Mouse (Mus musculus): ENCODE measurements around the gene Dagla. TPM values are rescaled to one million over a fixed set of nuclear protein-coding genes. Genes with fewer than 3 reads are reported as not detected.

Dagla gene
- polyA plus RNA-seq, 1 experiment, result 5.6 TPM

GRCm38 (mm10) chr19:10279668-10280067 is 25.0 kb downstream of the Dagla start:
- no peaks in the 10 kb centered on the region for H3K27me3 ChIP-seq (ENCODE audit: control insufficient read depth, insufficient read depth, low read length)
- WGBS, result 62% methylated on average over 9 of the region's 9 CpGs
- no peak for TF ChIP-seq POLR2A (IDR thresholded peaks at IDR 0.05; ENCODE audit: low read depth, low read length)
- no peak for TF ChIP-seq CTCF (IDR thresholded peaks at IDR 0.05; ENCODE audit: extremely low read depth, insufficient read length, insufficient replicate concordance, low read depth, low read length)
- no peak overlapping the region for H3K4me3 ChIP-seq (ENCODE audit: low read depth, low read length)
- peaks cover 39% of the 10 kb centered on the region for H3K4me1 ChIP-seq (ENCODE audit: control insufficient read depth, insufficient read depth, insufficient read length, low read length)
- no peaks in the 10 kb centered on the region for H3K36me3 ChIP-seq (ENCODE audit: control insufficient read depth, insufficient read depth, low read length)
- peak overlapping the region; percentile 94; the same call in 1 of the 2 replicates for H3K27ac ChIP-seq (ENCODE audit: insufficient read depth, low read depth, low read length)

- 24% methylated on average over 6 of the region's 6 CpGs for WGBS
Measured at GRCm38 (mm10) chr19:10278669-10279324, 25.9 kb downstream of the Dagla start.

GRCm38 (mm10) chr19:10277759-10278158 is 26.9 kb downstream of the Dagla start:
- WGBS, result 15% methylated on average over 5 of the region's 5 CpGs
- H3K4me1 ChIP-seq (ENCODE audit: control insufficient read depth, insufficient read depth, insufficient read length, low read length), result peaks cover 42% of the 10 kb centered on the region
- H3K27me3 ChIP-seq (ENCODE audit: control insufficient read depth, insufficient read depth, low read length), result no peaks in the 10 kb centered on the region
- peak overlapping the region; percentile 94 for H3K27ac ChIP-seq (ENCODE audit: insufficient read depth, low read depth, low read length)
- no peaks in the 10 kb centered on the region for H3K36me3 ChIP-seq (ENCODE audit: control insufficient read depth, insufficient read depth, low read length)
- no peak for TF ChIP-seq CTCF (IDR thresholded peaks at IDR 0.05; ENCODE audit: extremely low read depth, insufficient read length, insufficient replicate concordance, low read depth, low read length)
- TF ChIP-seq POLR2A (IDR thresholded peaks at IDR 0.05; ENCODE audit: low read depth, low read length), result peak; percentile 49; the same call in 1 of the 2 replicates
- peak overlapping the region; percentile 44 for H3K4me3 ChIP-seq (ENCODE audit: low read depth, low read length)

More at GRCm38 (mm10) chr19:10278669-10279324, 25.9 kb downstream of the Dagla start:
- no peaks in the 10 kb centered on the region for H3K36me3 ChIP-seq (ENCODE audit: control insufficient read depth, insufficient read depth, low read length)
- peak overlapping the region; percentile 94 for H3K27ac ChIP-seq (ENCODE audit: insufficient read depth, low read depth, low read length)
- H3K4me3 ChIP-seq (ENCODE audit: low read depth, low read length), result no peak overlapping the region
- H3K4me1 ChIP-seq (ENCODE audit: control insufficient read depth, insufficient read depth, insufficient read length, low read length), result peaks cover 39% of the 10 kb centered on the region
- H3K27me3 ChIP-seq (ENCODE audit: control insufficient read depth, insufficient read depth, low read length), result no peaks in the 10 kb centered on the region
- TF ChIP-seq POLR2A (IDR thresholded peaks at IDR 0.05; ENCODE audit: low read depth, low read length) (no peak; the same call in 1 of the 2 replicates), CTCF (IDR thresholded peaks at IDR 0.05; ENCODE audit: extremely low read depth, insufficient read length, insufficient replicate concordance, low read depth, low read length) (no peak)

GRCm38 (mm10) chr19:10277331-10277730 is 27.3 kb downstream of the Dagla start:
- Histone ChIP-seq H3K4me1 (ENCODE audit: control insufficient read depth, insufficient read depth, insufficient read length, low read length) (peaks cover 45% of the 10 kb centered on the region), H3K4me3 (ENCODE audit: low read depth, low read length) (peak overlapping the region; percentile 44), H3K36me3 (ENCODE audit: control insufficient read depth, insufficient read depth, low read length) (no peaks in the 10 kb centered on the region), H3K27ac (ENCODE audit: insufficient read depth, low read depth, low read length) (peak overlapping the region; percentile 91), H3K27me3 (ENCODE audit: control insufficient read depth, insufficient read depth, low read length) (no peaks in the 10 kb centered on the region)
- no peak for TF ChIP-seq CTCF (IDR thresholded peaks at IDR 0.05; ENCODE audit: extremely low read depth, insufficient read length, insufficient replicate concordance, low read depth, low read length)
- TF ChIP-seq POLR2A (IDR thresholded peaks at IDR 0.05; ENCODE audit: low read depth, low read length), result no peak
- WGBS, result 11% methylated on average over 17 of the region's 17 CpGs

GRCm38 (mm10) chr19:10276483-10277144 is 28.1 kb downstream of the Dagla start:
- Histone ChIP-seq H3K27ac (ENCODE audit: insufficient read depth, low read depth, low read length) (peak overlapping the region; percentile 91), H3K4me1 (ENCODE audit: control insufficient read depth, insufficient read depth, insufficient read length, low read length) (peaks cover 45% of the 10 kb centered on the region), H3K36me3 (ENCODE audit: control insufficient read depth, insufficient read depth, low read length) (no peaks in the 10 kb centered on the region), H3K4me3 (ENCODE audit: low read depth, low read length) (no peak overlapping the region), H3K27me3 (ENCODE audit: control insufficient read depth, insufficient read depth, low read length) (no peaks in the 10 kb centered on the region)
- WGBS, result 59% methylated on average over 12 of the region's 12 CpGs
- TF ChIP-seq POLR2A (IDR thresholded peaks at IDR 0.05; ENCODE audit: low read depth, low read length) (no peak), CTCF (IDR thresholded peaks at IDR 0.05; ENCODE audit: extremely low read depth, insufficient read length, insufficient replicate concordance, low read depth, low read length) (no peak)

GRCm38 (mm10) chr19:10274056-10274455 is 30.6 kb downstream of the Dagla start:
- peaks cover 51% of the 10 kb centered on the region for H3K4me1 ChIP-seq (ENCODE audit: control insufficient read depth, insufficient read depth, insufficient read length, low read length)
- WGBS, result 54% methylated on average over 5 of the region's 5 CpGs

GRCm38 (mm10) chr19:10272746-10273145 is 31.9 kb downstream of the Dagla start:
- no peak for TF ChIP-seq POLR2A (IDR thresholded peaks at IDR 0.05; ENCODE audit: low read depth, low read length)
- TF ChIP-seq CTCF (IDR thresholded peaks at IDR 0.05; ENCODE audit: extremely low read depth, insufficient read length, insufficient replicate concordance, low read depth, low read length), result no peak
- Histone ChIP-seq H3K4me1 (ENCODE audit: control insufficient read depth, insufficient read depth, insufficient read length, low read length) (peaks cover 39% of the 10 kb centered on the region), H3K27ac (ENCODE audit: insufficient read depth, low read depth, low read length) (no peak overlapping the region; the same call in 1 of the 2 replicates), H3K36me3 (ENCODE audit: control insufficient read depth, insufficient read depth, low read length) (no peaks in the 10 kb centered on the region), H3K27me3 (ENCODE audit: control insufficient read depth, insufficient read depth, low read length) (no peaks in the 10 kb centered on the region), H3K4me3 (ENCODE audit: low read depth, low read length) (no peak overlapping the region)
- 61% methylated on average over 11 of the region's 11 CpGs for WGBS

More at GRCm38 (mm10) chr19:10274056-10274455, 30.6 kb downstream of the Dagla start:
- Histone ChIP-seq H3K27ac (ENCODE audit: insufficient read depth, low read depth, low read length) (no peak overlapping the region), H3K36me3 (ENCODE audit: control insufficient read depth, insufficient read depth, low read length) (no peaks in the 10 kb centered on the region), H3K4me3 (ENCODE audit: low read depth, low read length) (no peak overlapping the region), H3K27me3 (ENCODE audit: control insufficient read depth, insufficient read depth, low read length) (no peaks in the 10 kb centered on the region)
- TF ChIP-seq CTCF (IDR thresholded peaks at IDR 0.05; ENCODE audit: extremely low read depth, insufficient read length, insufficient replicate concordance, low read depth, low read length), result no peak
- TF ChIP-seq POLR2A (IDR thresholded peaks at IDR 0.05; ENCODE audit: low read depth, low read length), result no peak

Measured in small intestine, adult 2 months (tissue).